Mouse (Mus musculus) neural tube, embryonic 15.5 days (tissue): ENCODE measurements around the gene Gdf7. TPM values are rescaled to one million over a fixed set of nuclear protein-coding genes. Genes with fewer than 3 reads are reported as not detected.

ENCODE experiments used
- ATAC-seq: fragments of 200-750 bp; cut with Nextera tagmentation; 2 replicates; pipeline ENCODE4 v1.8.0; 2017; ENCODE audit warnings: mild to moderate bottlenecking, moderate TSS enrichment, moderate library complexity; ENCODE audit not compliant: low FRiP score
- H3K27ac ChIP-seq: fragments of 300-500 bp; sonication (generic); replicated peaks from 2 replicates; pipeline ENCODE4 v1.5.1; 2015; ENCODE audit warnings: mild to moderate bottlenecking, inconsistent platforms
- H3K27me3 ChIP-seq: fragments of 300-500 bp; sonication (generic); replicated peaks from 2 replicates; pipeline ENCODE4 v1.6.1; 2015; ENCODE audit warnings: inconsistent platforms
- H3K36me3 ChIP-seq: fragments of 300-500 bp; sonication (generic); 2 replicates; pipeline ENCODE4 v1.6.1; 2015; ENCODE audit warnings: inconsistent platforms
- H3K4me1 ChIP-seq: fragments of 300-500 bp; sonication (generic); 2 replicates; pipeline ENCODE4 v1.6.1; 2015; ENCODE audit warnings: inconsistent platforms
- H3K4me2 ChIP-seq: fragments of 300-500 bp; sonication (generic); 2 replicates; pipeline ENCODE4 v1.6.1; 2015; ENCODE audit warnings: inconsistent platforms, mild to moderate bottlenecking, moderate library complexity
- H3K4me3 ChIP-seq: fragments of 300-500 bp; sonication (generic); replicated peaks from 2 replicates; pipeline ENCODE4 v1.5.1; 2015; ENCODE audit warnings: mild to moderate bottlenecking, inconsistent platforms
- H3K9ac ChIP-seq: fragments of 300-500 bp; sonication (generic); replicated peaks from 2 replicates; pipeline ENCODE4 v1.6.1; 2015; ENCODE audit warnings: mild to moderate bottlenecking, inconsistent platforms
- H3K9me3 ChIP-seq: fragments of 300-500 bp; sonication (generic); replicated peaks from 2 replicates; pipeline ENCODE4 v1.6.1; 2016; ENCODE audit warnings: inconsistent platforms
- WGBS: fragments of 180-500 bp; shearing (Covaris S2); methylation state at CpG from one replicate; pipeline ENCODE4 v1.1.7; 2015; ENCODE audit warnings: mixed read lengths; 5-methylcytosine and 5-hydroxymethylcytosine counted together
- polyA plus RNA-seq: library from polyadenylated mRNA; unstranded; fragments of >200 nt; fragmentation: Nextera tagmentation; extraction: Ambion mirVana; gene quantifications from 2 replicates; pipeline ENCODE4 v1.2.1, GENCODE M21; 2015

Gene Gdf7
- polyA plus RNA-seq, 1 experiment from 2014 or later: 0.14 TPM

- no peak for ATAC-seq
- no peaks in the 10 kb centered on the region for H3K9me3 ChIP-seq
Observed at GRCm38 (mm10) chr12:8338491-8338890, 36.7 kb upstream of the Gdf7 start.

GRCm38 (mm10) chr12:8337286-8338060, 35.7 kb upstream of the Gdf7 start:
- no peak overlapping the region for H3K27ac ChIP-seq
- 87% methylated on average over 12 of the region's 12 CpGs for WGBS
- H3K36me3 ChIP-seq: peaks cover 33% of the 10 kb centered on the region
- H3K4me2 ChIP-seq: no peak overlapping the region
- H3K4me1 ChIP-seq: peaks cover 22% of the 10 kb centered on the region; the same call in 1 of the 2 replicates
- ATAC-seq: no peak
- H3K27me3 ChIP-seq: no peaks in the 10 kb centered on the region
- no peaks in the 10 kb centered on the region for H3K9me3 ChIP-seq
- H3K9ac ChIP-seq: no peak overlapping the region
- H3K4me3 ChIP-seq: no peak overlapping the region

More at GRCm38 (mm10) chr12:8338491-8338890, 36.7 kb upstream of the Gdf7 start:
- no peak overlapping the region for H3K4me3 ChIP-seq
- no peak overlapping the region for H3K9ac ChIP-seq
- WGBS: 37% methylated on average over 4 of the region's 4 CpGs
- peaks cover 41% of the 10 kb centered on the region for H3K36me3 ChIP-seq
- H3K4me1 ChIP-seq: peaks cover 22% of the 10 kb centered on the region; the same call in 1 of the 2 replicates
- H3K27ac ChIP-seq: no peak overlapping the region; the same call in 1 of the 2 replicates
- no peak overlapping the region for H3K4me2 ChIP-seq
- H3K27me3 ChIP-seq: no peaks in the 10 kb centered on the region

- Histone ChIP-seq H3K4me1 (peaks cover 29% of the 10 kb centered on the region), H3K27ac (no peak overlapping the region), H3K36me3 (peaks cover 26% of the 10 kb centered on the region), H3K4me2 (no peak overlapping the region), H3K9ac (no peak overlapping the region), H3K9me3 (no peaks in the 10 kb centered on the region), H3K27me3 (no peaks in the 10 kb centered on the region), H3K4me3 (no peak overlapping the region)
- 85% methylated on average over 10 of the region's 10 CpGs for WGBS
- ATAC-seq: no peak
Observed at GRCm38 (mm10) chr12:8336601-8337285, 35.0 kb upstream of the Gdf7 start.

GRCm38 (mm10) chr12:8335503-8335902, 33.7 kb upstream of the Gdf7 start:
- 98% methylated on average over 2 of the region's 2 CpGs for WGBS
- H3K27ac ChIP-seq: no peak overlapping the region
- peaks cover 24% of the 10 kb centered on the region for H3K36me3 ChIP-seq
- ATAC-seq: no peak
- H3K9ac ChIP-seq: no peak overlapping the region
- H3K4me2 ChIP-seq: no peak overlapping the region
- H3K9me3 ChIP-seq: no peaks in the 10 kb centered on the region
- no peak overlapping the region for H3K4me3 ChIP-seq
- no peaks in the 10 kb centered on the region for H3K27me3 ChIP-seq
- H3K4me1 ChIP-seq: peaks cover 33% of the 10 kb centered on the region

GRCm38 (mm10) chr12:8334261-8334660, 32.5 kb upstream of the Gdf7 start:
- H3K4me1 ChIP-seq: peaks cover 25% of the 10 kb centered on the region
- H3K4me3 ChIP-seq: no peak overlapping the region
- no peaks in the 10 kb centered on the region for H3K27me3 ChIP-seq
- WGBS: 88% methylated on average over 4 of the region's 4 CpGs
- H3K4me2 ChIP-seq: no peak overlapping the region
- no peak overlapping the region for H3K27ac ChIP-seq
- H3K36me3 ChIP-seq: peaks cover 30% of the 10 kb centered on the region
- no peak overlapping the region for H3K9ac ChIP-seq
- no peaks in the 10 kb centered on the region for H3K9me3 ChIP-seq
- no peak for ATAC-seq

GRCm38 (mm10) chr12:8333617-8334016, 31.9 kb upstream of the Gdf7 start:
- 92% methylated on average over 8 of the region's 8 CpGs for WGBS
- no peak for ATAC-seq
- Histone ChIP-seq H3K27me3 (no peaks in the 10 kb centered on the region), H3K36me3 (peaks cover 35% of the 10 kb centered on the region), H3K4me2 (no peak overlapping the region), H3K9ac (no peak overlapping the region), H3K4me1 (peaks cover 18% of the 10 kb centered on the region), H3K4me3 (no peak overlapping the region), H3K9me3 (no peaks in the 10 kb centered on the region), H3K27ac (no peak overlapping the region)

- Histone ChIP-seq H3K4me2 (no peak overlapping the region), H3K36me3 (peaks cover 29% of the 10 kb centered on the region), H3K27me3 (no peaks in the 10 kb centered on the region), H3K27ac (no peak overlapping the region), H3K4me1 (peaks cover 22% of the 10 kb centered on the region), H3K9ac (no peak overlapping the region), H3K4me3 (no peak overlapping the region), H3K9me3 (no peaks in the 10 kb centered on the region)
- no peak for ATAC-seq
- WGBS: 43% methylated on average over 5 of the region's 5 CpGs
Observed at GRCm38 (mm10) chr12:8332174-8332542, 30.4 kb upstream of the Gdf7 start.

GRCm38 (mm10) chr12:8331489-8332173, 29.9 kb upstream of the Gdf7 start:
- 59% methylated on average over 14 of the region's 14 CpGs for WGBS
- Histone ChIP-seq H3K27ac (no peak overlapping the region), H3K4me2 (no peak overlapping the region), H3K9ac (no peak overlapping the region), H3K36me3 (peaks cover 25% of the 10 kb centered on the region), H3K27me3 (no peaks in the 10 kb centered on the region), H3K4me3 (no peak overlapping the region), H3K9me3 (no peaks in the 10 kb centered on the region), H3K4me1 (peaks cover 25% of the 10 kb centered on the region)
- no peak for ATAC-seq

GRCm38 (mm10) chr12:8329236-8329635, 27.5 kb upstream of the Gdf7 start:
- Histone ChIP-seq H3K27me3 (no peaks in the 10 kb centered on the region), H3K9ac (no peak overlapping the region), H3K4me2 (no peak overlapping the region), H3K4me3 (no peak overlapping the region), H3K36me3 (peaks cover 25% of the 10 kb centered on the region), H3K4me1 (peaks cover 28% of the 10 kb centered on the region), H3K9me3 (no peaks in the 10 kb centered on the region), H3K27ac (no peak overlapping the region)
- ATAC-seq: no peak
- 94% methylated on average over 7 of the region's 7 CpGs for WGBS

GRCm38 (mm10) chr12:8327675-8328053, 25.9 kb upstream of the Gdf7 start:
- H3K4me3 ChIP-seq: no peak overlapping the region
- ATAC-seq: peak; percentile 7; the same call in 1 of the 2 replicates
- H3K36me3 ChIP-seq: peaks cover 33% of the 10 kb centered on the region
- H3K9ac ChIP-seq: peak overlapping the region; percentile 9
- H3K4me1 ChIP-seq: peaks cover 28% of the 10 kb centered on the region
- H3K4me2 ChIP-seq: peak overlapping the region; percentile 11; the same call in 1 of the 2 replicates
- WGBS: 33% methylated on average over 1 of the region's 1 CpGs
- H3K9me3 ChIP-seq: no peaks in the 10 kb centered on the region
- no peaks in the 10 kb centered on the region for H3K27me3 ChIP-seq
- H3K27ac ChIP-seq: peak overlapping the region; percentile 79

- H3K36me3 ChIP-seq: peaks cover 39% of the 10 kb centered on the region
- peaks cover 24% of the 10 kb centered on the region for H3K4me1 ChIP-seq
- WGBS: 13% methylated on average over 17 of the region's 17 CpGs
- H3K9ac ChIP-seq: peak overlapping the region; percentile 9
- peak; percentile 94 for ATAC-seq
- H3K27me3 ChIP-seq: no peaks in the 10 kb centered on the region
- H3K4me3 ChIP-seq: no peak overlapping the region
- H3K27ac ChIP-seq: peak overlapping the region; percentile 79
- no peaks in the 10 kb centered on the region for H3K9me3 ChIP-seq
- H3K4me2 ChIP-seq: peak overlapping the region; percentile 11
Observed at GRCm38 (mm10) chr12:8326825-8327674, 25.3 kb upstream of the Gdf7 start.
